Mouse (Mus musculus): ENCODE data around the gene 1700093K21Rik. TPM values are rescaled to one million over a fixed set of nuclear protein-coding genes. Genes with fewer than 3 reads are reported as not detected.

Gene 1700093K21Rik
- polyA plus RNA-seq, 1 experiment from 2014 or later: not detected

DNA sequence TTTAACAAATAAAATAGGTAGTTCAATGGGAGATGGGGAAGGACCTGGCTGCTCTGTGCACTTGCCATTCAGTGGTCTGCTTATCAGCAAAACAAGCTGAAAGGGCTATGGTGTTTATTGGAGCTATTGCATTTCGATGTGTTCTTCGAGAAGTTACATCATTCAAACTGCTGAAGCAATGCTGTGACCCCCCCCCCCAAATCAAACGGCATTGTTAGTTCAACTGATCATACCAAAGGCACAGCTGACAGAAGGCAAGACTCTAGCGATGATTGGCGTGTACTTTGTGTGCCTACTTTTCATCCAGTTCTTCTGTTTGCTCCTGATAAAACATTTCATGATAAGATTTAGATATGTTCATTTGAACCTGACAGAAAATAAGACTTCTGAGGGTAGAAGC is 22.3 kb downstream of the 1700093K21Rik start:
- peaks cover 11% of the 10 kb centered on the region for H3K4me1 ChIP-seq (replicated peaks; ENCODE audit: control insufficient read depth, insufficient read depth, low read length)
- WGBS: 30% methylated on average over 5 of the region's 5 CpGs
- peak overlapping the region; percentile 57 for H3K4me3 ChIP-seq (ENCODE audit: low read length)
- peak overlapping the region; percentile 79 for H3K4me2 ChIP-seq (ENCODE audit: low read depth, low read length)
- H3K9me3 ChIP-seq (ENCODE audit: control insufficient read depth, low read length): no peaks in the 10 kb centered on the region
- no peak for ATAC-seq (ENCODE audit: low read depth)
- H3K36me3 ChIP-seq (ENCODE audit: control insufficient read depth, insufficient read depth, low read length): peaks cover 9% of the 10 kb centered on the region; the same call in 1 of the 2 replicates
- peak overlapping the region; percentile 67 for H3K9ac ChIP-seq (ENCODE audit: low read length)
- no peak overlapping the region; the same call in 1 of the 2 replicates for H3K27ac ChIP-seq (ENCODE audit: low read length)
- no peaks in the 10 kb centered on the region for H3K27me3 ChIP-seq (ENCODE audit: control insufficient read depth, insufficient read depth, low read depth, low read length)

DNA sequence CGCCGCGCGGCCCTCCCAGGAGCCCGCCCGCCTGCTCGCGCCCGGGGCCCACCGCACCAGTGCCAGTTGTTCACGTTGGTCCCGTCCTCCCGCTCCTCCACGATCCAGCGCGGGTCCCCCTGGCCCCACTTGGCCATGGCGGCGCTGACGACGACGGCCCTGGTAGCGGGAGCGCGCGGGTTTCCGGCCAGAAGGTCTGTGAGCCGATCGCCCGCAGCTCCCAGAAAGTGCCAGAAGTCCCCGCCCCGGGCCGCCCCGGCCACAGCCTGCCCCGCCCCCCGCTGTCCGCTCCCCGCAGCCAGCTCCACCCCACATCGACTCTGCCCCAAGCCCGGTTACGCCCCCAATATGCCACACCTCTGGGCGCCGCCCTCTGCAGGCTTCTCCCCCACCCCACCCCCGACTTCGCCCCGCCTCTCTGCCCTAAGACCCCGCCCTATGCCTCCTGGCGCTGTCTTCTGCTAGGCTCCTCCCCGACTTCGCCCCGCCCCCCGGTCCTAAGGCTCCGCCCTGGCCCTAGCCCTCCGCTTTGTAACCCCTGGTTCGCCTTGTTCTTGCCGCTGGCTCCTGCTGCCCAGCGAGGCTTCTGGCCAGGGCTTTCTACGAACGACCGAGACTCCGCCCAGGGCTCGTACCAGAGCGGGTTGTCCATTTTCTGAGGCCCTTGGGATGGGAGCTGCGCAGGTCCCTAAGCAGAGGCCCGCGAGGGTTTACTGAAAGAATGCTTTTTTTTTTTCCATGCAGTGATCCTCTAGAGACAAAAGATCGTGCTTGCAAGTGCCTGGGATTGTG is 23.0 kb downstream of the 1700093K21Rik start, which contains the start of gene Ahsa2:
Gene Ahsa2 (minus strand): TSS at position 313 of the 792 bp plus-strand sequence.
- no peaks in the 10 kb centered on the region for H3K27me3 ChIP-seq (ENCODE audit: control insufficient read depth, insufficient read depth, low read depth, low read length)
- H3K4me3 ChIP-seq (ENCODE audit: low read length): peak within 1 kb of the TSS; percentile 90
- peaks cover 11% of the 10 kb centered on the region for H3K4me1 ChIP-seq (replicated peaks; ENCODE audit: control insufficient read depth, insufficient read depth, low read length)
- H3K27ac ChIP-seq (ENCODE audit: low read length): peak within 1 kb of the TSS; percentile 97
- under 1% methylated on average over 50 of the region's 66 CpGs for WGBS
- ATAC-seq (ENCODE audit: low read depth): peak; percentile 97
- H3K9ac ChIP-seq (ENCODE audit: low read length): peak within 1 kb of the TSS; percentile 95
- peaks cover 15% of the 10 kb centered on the region for H3K36me3 ChIP-seq (ENCODE audit: control insufficient read depth, insufficient read depth, low read length)
- peak within 1 kb of the TSS; percentile 87 for H3K4me2 ChIP-seq (ENCODE audit: low read depth, low read length)
- H3K9me3 ChIP-seq (ENCODE audit: control insufficient read depth, low read length): no peaks in the 10 kb centered on the region

DNA sequence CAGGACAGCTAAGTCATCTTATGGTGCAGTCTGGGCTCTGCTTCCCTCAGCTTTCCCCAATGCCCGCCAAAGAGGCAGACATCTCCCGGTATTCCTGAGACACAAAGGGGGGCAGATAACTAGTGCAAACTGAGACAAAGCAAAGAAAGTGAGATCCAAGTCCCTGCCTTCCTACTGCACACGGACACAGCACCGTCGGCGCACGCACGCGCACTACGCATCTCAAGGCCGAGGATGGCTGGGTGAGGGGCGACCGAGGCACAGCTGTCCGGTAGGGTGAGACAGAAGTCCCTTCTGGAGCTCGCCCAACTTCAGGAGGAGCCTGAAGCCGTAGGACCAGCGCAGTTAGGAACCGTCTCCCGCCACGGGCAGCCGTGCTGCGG is 23.6 kb downstream of the 1700093K21Rik start:
- H3K27ac ChIP-seq (ENCODE audit: low read length): peak overlapping the region; percentile 97
- peak; percentile 83 for ATAC-seq (ENCODE audit: low read depth)
- H3K9ac ChIP-seq (ENCODE audit: low read length): peak overlapping the region; percentile 95
- peaks cover 21% of the 10 kb centered on the region for H3K36me3 ChIP-seq (ENCODE audit: control insufficient read depth, insufficient read depth, low read length)
- peak overlapping the region; percentile 87 for H3K4me2 ChIP-seq (ENCODE audit: low read depth, low read length)
- H3K27me3 ChIP-seq (ENCODE audit: control insufficient read depth, insufficient read depth, low read depth, low read length): no peaks in the 10 kb centered on the region
- H3K9me3 ChIP-seq (ENCODE audit: control insufficient read depth, low read length): no peaks in the 10 kb centered on the region
- peak overlapping the region; percentile 90 for H3K4me3 ChIP-seq (ENCODE audit: low read length)
- peaks cover 11% of the 10 kb centered on the region for H3K4me1 ChIP-seq (replicated peaks; ENCODE audit: control insufficient read depth, insufficient read depth, low read length)
- 0% methylated on average over 20 of the region's 22 CpGs for WGBS

DNA sequence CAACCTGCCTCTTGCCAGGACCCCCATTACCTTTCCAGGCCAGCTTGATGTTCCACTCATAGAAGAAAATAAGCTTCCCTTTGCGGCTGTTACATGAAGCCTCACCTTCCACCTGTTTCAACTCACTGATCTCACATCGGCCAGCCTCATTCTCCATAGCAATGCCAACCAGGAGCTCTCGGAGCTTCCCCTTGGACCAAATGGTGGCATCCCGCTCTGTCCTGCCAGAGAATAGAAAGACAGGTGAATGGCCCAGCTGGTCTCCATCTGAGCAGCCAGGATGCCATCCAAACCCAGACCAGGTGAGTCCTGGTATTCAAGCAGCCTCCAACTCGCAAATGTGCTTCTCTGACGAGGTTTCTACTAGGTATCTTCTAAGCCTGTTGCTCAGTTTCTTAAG is 24.3 kb downstream of the 1700093K21Rik start:
- ATAC-seq (ENCODE audit: low read depth): no peak
- 34% methylated on average over 6 of the region's 6 CpGs for WGBS
- H3K4me1 ChIP-seq (replicated peaks; ENCODE audit: control insufficient read depth, insufficient read depth, low read length): peaks cover 11% of the 10 kb centered on the region

DNA sequence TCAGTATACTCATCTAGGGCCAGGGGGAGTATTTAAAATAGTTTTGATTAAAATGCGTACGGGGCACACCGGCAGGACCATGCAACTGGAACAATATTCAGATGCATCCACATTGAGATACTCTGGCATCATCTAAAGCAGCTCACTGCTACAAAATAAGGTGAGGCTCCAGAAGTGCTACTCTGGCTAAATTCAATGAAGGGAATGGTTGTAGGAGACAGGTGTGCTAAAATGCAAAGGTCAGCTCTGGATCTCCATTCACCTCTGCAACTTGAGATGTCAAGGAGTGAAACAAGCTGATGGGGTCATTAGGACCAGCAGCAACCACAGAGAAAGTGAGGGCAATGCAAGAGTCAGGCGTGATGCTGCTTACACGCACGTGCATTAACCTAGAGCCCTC is 25.7 kb downstream of the 1700093K21Rik start:
- H3K36me3 ChIP-seq (ENCODE audit: control insufficient read depth, insufficient read depth, low read length): peaks cover 35% of the 10 kb centered on the region
- 89% methylated on average over 6 of the region's 6 CpGs for WGBS

More for the DNA sequence above, 24.3 kb downstream of the 1700093K21Rik start:
- Histone ChIP-seq H3K4me2 (ENCODE audit: low read depth, low read length) (peak overlapping the region; percentile 87), H3K9ac (ENCODE audit: low read length) (peak overlapping the region; percentile 95), H3K36me3 (ENCODE audit: control insufficient read depth, insufficient read depth, low read length) (peaks cover 26% of the 10 kb centered on the region), H3K9me3 (ENCODE audit: control insufficient read depth, low read length) (no peaks in the 10 kb centered on the region), H3K27me3 (ENCODE audit: control insufficient read depth, insufficient read depth, low read depth, low read length) (no peaks in the 10 kb centered on the region), H3K27ac (ENCODE audit: low read length) (no peak overlapping the region), H3K4me3 (ENCODE audit: low read length) (peak overlapping the region; percentile 90)

DNA sequence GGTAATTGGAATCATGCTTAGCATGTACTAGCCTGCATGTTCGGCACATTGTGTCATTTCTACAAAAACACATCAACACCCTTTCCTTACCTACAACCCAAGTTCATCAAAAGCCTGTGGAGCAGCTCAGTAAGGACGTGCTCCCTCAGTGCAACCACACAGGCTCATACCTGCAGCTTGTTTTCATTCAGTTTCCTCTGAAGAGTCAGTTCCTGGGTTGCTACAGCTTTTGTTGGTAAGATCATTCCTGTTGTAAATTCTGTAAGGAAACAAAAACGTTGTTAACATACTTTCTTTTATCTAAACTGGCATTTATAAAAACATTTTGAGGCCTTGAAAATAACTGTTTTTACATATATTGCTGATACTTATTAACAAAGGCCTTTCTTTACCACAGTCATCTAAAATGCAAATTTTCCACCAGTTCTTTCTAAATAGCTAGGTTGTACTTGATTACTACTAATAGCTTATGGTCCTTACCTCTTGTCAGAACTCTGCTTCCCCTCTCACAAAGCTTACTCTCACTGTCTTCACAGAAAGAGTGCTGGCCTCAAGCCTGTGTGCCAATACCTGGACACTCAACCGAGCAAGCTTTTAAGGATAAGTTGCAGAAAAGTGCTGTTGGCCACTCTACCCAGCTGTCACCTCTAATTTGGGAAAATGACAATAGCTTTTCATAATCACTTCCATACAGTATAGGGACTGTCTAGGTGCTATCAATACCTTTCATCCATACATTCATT is 28.7 kb downstream of the 1700093K21Rik start:
- Histone ChIP-seq H3K9ac (ENCODE audit: low read length) (no peak overlapping the region), H3K27ac (ENCODE audit: low read length) (no peak overlapping the region), H3K4me3 (ENCODE audit: low read length) (no peak overlapping the region), H3K4me2 (ENCODE audit: low read depth, low read length) (no peak overlapping the region), H3K4me1 (replicated peaks; ENCODE audit: control insufficient read depth, insufficient read depth, low read length) (peaks cover 11% of the 10 kb centered on the region), H3K36me3 (ENCODE audit: control insufficient read depth, insufficient read depth, low read length) (peaks cover 56% of the 10 kb centered on the region), H3K27me3 (ENCODE audit: control insufficient read depth, insufficient read depth, low read depth, low read length) (no peaks in the 10 kb centered on the region), H3K9me3 (ENCODE audit: control insufficient read depth, low read length) (no peaks in the 10 kb centered on the region)
- ATAC-seq (ENCODE audit: low read depth): no peak
- WGBS: 81% methylated on average over 4 of the region's 4 CpGs

More for the DNA sequence above, 25.7 kb downstream of the 1700093K21Rik start:
- Histone ChIP-seq H3K4me3 (ENCODE audit: low read length) (no peak overlapping the region), H3K27me3 (ENCODE audit: control insufficient read depth, insufficient read depth, low read depth, low read length) (no peaks in the 10 kb centered on the region), H3K4me1 (replicated peaks; ENCODE audit: control insufficient read depth, insufficient read depth, low read length) (peaks cover 11% of the 10 kb centered on the region), H3K9ac (ENCODE audit: low read length) (no peak overlapping the region), H3K27ac (ENCODE audit: low read length) (no peak overlapping the region), H3K9me3 (ENCODE audit: control insufficient read depth, low read length) (no peaks in the 10 kb centered on the region), H3K4me2 (ENCODE audit: low read depth, low read length) (no peak overlapping the region)
- ATAC-seq (ENCODE audit: low read depth): no peak

DNA sequence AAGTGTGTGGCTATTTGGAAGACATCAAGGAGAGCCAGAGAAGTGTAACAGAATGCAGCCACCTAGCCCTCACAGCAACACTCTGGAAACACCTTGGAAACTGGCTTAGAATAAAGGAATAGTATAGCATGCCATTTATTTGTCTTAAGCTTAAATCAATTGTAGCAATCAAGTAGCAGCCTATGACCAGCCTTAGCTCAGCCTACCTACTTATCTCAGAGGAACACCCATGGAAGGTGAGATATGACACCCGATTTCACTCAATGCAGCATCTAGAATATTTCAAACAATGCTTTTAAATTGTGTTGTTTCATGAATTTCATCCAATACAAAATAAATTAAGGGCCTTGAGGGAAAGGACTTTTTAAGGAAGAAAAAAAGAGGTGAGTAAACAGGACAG is 31.0 kb downstream of the 1700093K21Rik start:
- no peak for ATAC-seq (ENCODE audit: low read depth)
- WGBS: 83% methylated on average over 1 of the region's 1 CpGs

More for the DNA sequence above, 31.0 kb downstream of the 1700093K21Rik start:
- no peaks in the 10 kb centered on the region for H3K9me3 ChIP-seq (ENCODE audit: control insufficient read depth, low read length)
- H3K4me1 ChIP-seq (replicated peaks; ENCODE audit: control insufficient read depth, insufficient read depth, low read length): no peaks in the 10 kb centered on the region
- no peak overlapping the region for H3K4me2 ChIP-seq (ENCODE audit: low read depth, low read length)
- H3K27me3 ChIP-seq (ENCODE audit: control insufficient read depth, insufficient read depth, low read depth, low read length): no peaks in the 10 kb centered on the region
- peaks cover 61% of the 10 kb centered on the region for H3K36me3 ChIP-seq (ENCODE audit: control insufficient read depth, insufficient read depth, low read length)
- H3K4me3 ChIP-seq (ENCODE audit: low read length): no peak overlapping the region
- H3K9ac ChIP-seq (ENCODE audit: low read length): no peak overlapping the region
- no peak overlapping the region for H3K27ac ChIP-seq (ENCODE audit: low read length)
